Mouse (Mus musculus): Measurements from ENCODE around the gene Dyrk1a.

DNA sequence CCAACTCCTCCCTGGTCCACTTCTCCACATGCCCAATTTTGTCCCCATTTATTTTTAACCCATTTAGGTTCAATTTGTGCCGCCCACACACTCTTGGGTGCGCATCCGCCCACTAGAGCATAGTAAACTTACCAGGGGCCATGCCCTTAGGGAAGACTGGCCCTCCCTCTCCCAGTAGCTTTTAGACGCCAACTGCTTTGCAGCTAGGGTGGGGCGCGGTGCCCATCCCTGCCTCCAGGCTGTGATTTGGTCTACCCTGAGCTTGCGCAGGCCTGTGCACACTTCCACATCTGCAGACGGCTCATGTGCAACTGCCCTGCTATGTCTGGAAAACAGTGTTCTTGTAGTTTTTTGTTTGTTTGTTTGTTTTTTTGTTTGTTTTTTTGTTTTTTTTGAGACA, 26.9 kb upstream of the Dyrk1a start:
- TF ChIP-seq CTCF (IDR thresholded peaks at IDR 0.05; ENCODE audit: low read depth) (no peak), EP300 (IDR thresholded peaks at IDR 0.05; ENCODE audit: low read depth) (no peak)
